Mouse (Mus musculus) kidney, postnatal 0 days (tissue): ENCODE results near the gene Col23a1. TPM values are rescaled to one million over a fixed set of nuclear protein-coding genes. Genes with fewer than 3 reads are reported as not detected.

Source experiments
- ATAC-seq: fragments of 200-750 bp; cut with Nextera tagmentation; replicated peaks from 2 replicates; pipeline ENCODE4 v1.8.0; 2017; ENCODE audit warnings: low read depth, moderate number of reproducible peaks, moderate TSS enrichment, moderate library complexity; ENCODE audit not compliant: low FRiP score
- DNase-seq: peaks from one replicate; pipeline ENCODE4 v3.0.0-alpha.2; 2016; ENCODE audit warnings: low spot score
- H3K27ac ChIP-seq: fragments of 300-500 bp; sonication (generic); 2 replicates; pipeline ENCODE4 v1.5.1; 2014; ENCODE audit warnings: mild to moderate bottlenecking
- H3K27me3 ChIP-seq: fragments of 300-500 bp; sonication (generic); 2 replicates; pipeline ENCODE4 v1.6.1; 2014; ENCODE audit warnings: low read length, mixed read lengths; ENCODE audit not compliant: insufficient read depth
- H3K36me3 ChIP-seq: fragments of 300-500 bp; sonication (generic); 2 replicates; pipeline ENCODE4 v1.6.1; 2014; ENCODE audit warnings: low read length, mixed read lengths; ENCODE audit not compliant: insufficient read depth
- H3K4me1 ChIP-seq: fragments of 300-500 bp; sonication (generic); replicated peaks from 2 replicates; pipeline ENCODE4 v1.6.1; 2014; ENCODE audit warnings: antibody characterized with exemption, low read length, mixed read lengths; ENCODE audit not compliant: insufficient read depth
- H3K4me2 ChIP-seq: fragments of 300-500 bp; sonication (generic); 2 replicates; pipeline ENCODE4 v1.6.1; 2014; ENCODE audit warnings: mild to moderate bottlenecking, low read length, moderate library complexity, mixed read lengths
- H3K4me3 ChIP-seq: fragments of 300-500 bp; sonication (generic); replicated peaks from 2 replicates; pipeline ENCODE4 v1.5.1; 2014; ENCODE audit warnings: low read depth, low read length
- H3K9ac ChIP-seq: fragments of 300-500 bp; sonication (generic); 2 replicates; pipeline ENCODE4 v1.6.1; 2014; ENCODE audit warnings: low read depth, low read length
- H3K9me3 ChIP-seq: fragments of 300-500 bp; sonication (generic); replicated peaks from 2 replicates; pipeline ENCODE4 v1.6.1; 2016; ENCODE audit warnings: low read length, inconsistent platforms, mixed read lengths
- CTCF ChIP-seq: IDR thresholded peaks from 2 replicates; pipeline ENCODE4 v1.5.1; 2016; ENCODE audit warnings: antibody characterized with exemption, low read depth, mild to moderate bottlenecking, moderate library complexity
- whole genome bisulfite sequencing: fragments of 180-500 bp; shearing (Covaris S2); extraction: QIAGEN DNeasy Blood & Tissue Kit; methylation state at CpG from one replicate; pipeline ENCODE4 v1.1.7; 2014; 5-methylcytosine and 5-hydroxymethylcytosine counted together
- polyA plus RNA-seq: library from polyadenylated mRNA; unstranded; fragments of >200 nt; fragmentation: Nextera tagmentation; extraction: Ambion mirVana; gene quantifications from 2 replicates; pipeline ENCODE4 v1.2.1, GENCODE M21; 2015

Gene Col23a1
- polyA plus RNA-seq, 1 experiment from 2014 or later = 6.8 TPM

DNA sequence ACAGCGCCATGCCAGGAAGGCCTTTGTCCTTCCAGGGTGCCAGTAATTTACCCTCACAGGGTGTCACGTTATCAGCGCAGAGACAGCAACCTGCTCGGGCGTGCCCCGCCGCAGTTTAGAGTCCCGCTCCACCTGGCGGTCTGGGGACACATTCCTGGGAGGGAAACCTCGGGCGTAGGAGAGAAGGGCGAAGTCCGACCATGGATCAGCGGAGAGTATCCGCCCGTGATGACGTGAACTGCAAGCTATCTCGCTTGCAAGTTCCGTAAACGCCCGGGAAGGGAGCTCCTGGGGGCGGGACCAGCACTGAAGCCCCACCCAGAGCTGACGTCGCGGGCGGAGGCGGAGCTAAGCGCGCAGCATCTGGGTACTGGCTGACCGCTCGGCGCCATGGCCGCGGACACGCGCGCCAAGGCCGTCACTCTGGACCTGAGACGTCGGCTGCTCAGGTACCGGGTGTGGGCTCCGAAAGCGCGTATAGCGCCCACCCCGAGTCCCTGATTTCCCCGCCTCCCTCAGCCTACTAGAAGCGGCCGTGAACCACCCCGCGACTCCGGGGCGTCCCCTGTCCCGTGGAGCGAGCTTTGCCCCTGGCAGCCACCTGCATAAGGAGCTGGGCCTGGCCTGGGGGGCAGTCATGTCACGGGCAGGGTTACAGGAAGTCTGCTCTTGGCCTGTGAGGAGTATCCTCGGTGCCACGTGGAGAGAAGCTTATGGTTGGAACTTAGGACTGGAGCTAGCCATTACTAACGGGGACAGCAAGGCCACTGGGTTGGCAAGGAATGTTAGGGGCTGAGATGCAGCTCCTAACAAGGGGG lies 294.9 kb downstream of the Col23a1 start, which contains the start of gene Phykpl:
Gene Phykpl (plus strand): TSS at position 327 of the 818 bp plus-strand sequence.
- TF ChIP-seq CTCF = peak; percentile 69
- no peaks in the 10 kb centered on the region for H3K9me3 ChIP-seq
- peak within 1 kb of the TSS; percentile 73 for H3K9ac ChIP-seq
- WGBS = under 1% methylated on average over 59 of the region's 59 CpGs
- ATAC-seq (peak; percentile 91), DNase-seq (peak; percentile 98)
- H3K27me3 ChIP-seq = no peaks in the 10 kb centered on the region
- H3K27ac ChIP-seq = peak within 1 kb of the TSS; percentile 96
- H3K4me3 ChIP-seq = peak within 1 kb of the TSS; percentile 65
- H3K36me3 ChIP-seq = peaks cover 21% of the 10 kb centered on the region; the same call in 1 of the 2 replicates
- peaks cover 11% of the 10 kb centered on the region; the same call in 1 of the 2 replicates for H3K4me1 ChIP-seq
- H3K4me2 ChIP-seq = peak within 1 kb of the TSS; percentile 84

GRCm38 (mm10) chr11:51585608-51586252 lies 296.0 kb downstream of the Col23a1 start:
- Histone ChIP-seq H3K27me3 (no peaks in the 10 kb centered on the region), H3K27ac (peak overlapping the region; percentile 96), H3K9ac (peak overlapping the region; percentile 73; the same call in 1 of the 2 replicates), H3K4me3 (peak overlapping the region; percentile 65), H3K4me1 (peaks cover 11% of the 10 kb centered on the region; the same call in 1 of the 2 replicates), H3K4me2 (peak overlapping the region; percentile 84), H3K36me3 (peaks cover 25% of the 10 kb centered on the region), H3K9me3 (no peaks in the 10 kb centered on the region)
- ATAC-seq (peak; percentile 36), DNase-seq (peak; percentile 18)
- TF ChIP-seq CTCF = no peak
- 38% methylated on average over 8 of the region's 8 CpGs for WGBS

DNA sequence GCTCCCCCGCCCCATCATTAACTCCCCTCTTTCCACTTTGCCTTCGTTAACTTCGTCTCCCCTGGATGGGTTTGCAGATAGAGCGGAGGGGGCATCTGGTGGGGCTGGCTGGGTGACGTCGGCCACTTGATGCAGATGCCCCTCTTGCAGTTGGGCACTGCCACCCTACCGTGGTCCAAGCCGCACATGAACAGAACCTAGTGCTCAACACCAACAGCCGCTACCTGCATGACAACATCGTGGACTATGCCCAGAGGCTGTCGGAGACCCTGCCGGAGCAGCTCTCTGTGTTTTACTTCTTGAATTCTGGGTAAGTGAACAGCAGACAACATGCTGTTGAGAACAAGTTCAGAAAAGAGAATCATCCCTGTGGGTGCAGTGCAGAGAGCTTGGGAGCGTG lies 296.7 kb downstream of the Col23a1 start:
- no peak overlapping the region for H3K4me2 ChIP-seq
- H3K27me3 ChIP-seq = no peaks in the 10 kb centered on the region
- no peaks in the 10 kb centered on the region for H3K9me3 ChIP-seq
- no peak overlapping the region for H3K27ac ChIP-seq
- no peak for TF ChIP-seq CTCF
- DNase-seq (no peak), ATAC-seq (no peak)
- no peak overlapping the region for H3K4me3 ChIP-seq
- H3K9ac ChIP-seq = no peak overlapping the region
- 88% methylated on average over 13 of the region's 13 CpGs for WGBS
- H3K4me1 ChIP-seq = peaks cover 11% of the 10 kb centered on the region; the same call in 1 of the 2 replicates
- peaks cover 28% of the 10 kb centered on the region for H3K36me3 ChIP-seq

DNA sequence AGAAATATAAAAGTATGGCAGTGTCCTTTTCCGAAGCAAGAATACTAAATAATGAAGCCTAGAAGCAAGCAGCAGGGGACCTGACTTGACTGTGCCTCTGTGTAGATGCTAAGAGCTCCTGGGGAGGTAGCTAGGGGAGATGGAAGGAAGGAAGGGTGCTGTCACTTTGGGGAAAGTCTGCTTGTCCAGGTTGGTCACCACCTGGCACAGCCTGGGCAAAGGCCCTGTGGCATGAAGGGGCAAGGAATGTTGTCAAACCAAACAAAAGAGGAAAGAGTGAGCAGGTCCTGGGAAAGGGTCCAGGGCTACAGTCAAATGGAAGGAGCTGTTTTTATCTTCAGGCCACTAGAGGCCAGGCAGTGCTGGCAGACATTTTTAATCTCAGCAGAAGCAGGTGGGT lies 297.3 kb downstream of the Col23a1 start:
- no peak for DNase-seq
- peaks cover 11% of the 10 kb centered on the region; the same call in 1 of the 2 replicates for H3K4me1 ChIP-seq
- no peak for TF ChIP-seq CTCF
- no peak overlapping the region for H3K4me2 ChIP-seq
- ATAC-seq = no peak
- 90% methylated on average over 1 of the region's 1 CpGs for WGBS
- no peaks in the 10 kb centered on the region for H3K27me3 ChIP-seq
- peaks cover 34% of the 10 kb centered on the region for H3K36me3 ChIP-seq
- no peak overlapping the region for H3K4me3 ChIP-seq
- H3K9ac ChIP-seq = no peak overlapping the region
- no peak overlapping the region for H3K27ac ChIP-seq
- no peaks in the 10 kb centered on the region for H3K9me3 ChIP-seq

DNA sequence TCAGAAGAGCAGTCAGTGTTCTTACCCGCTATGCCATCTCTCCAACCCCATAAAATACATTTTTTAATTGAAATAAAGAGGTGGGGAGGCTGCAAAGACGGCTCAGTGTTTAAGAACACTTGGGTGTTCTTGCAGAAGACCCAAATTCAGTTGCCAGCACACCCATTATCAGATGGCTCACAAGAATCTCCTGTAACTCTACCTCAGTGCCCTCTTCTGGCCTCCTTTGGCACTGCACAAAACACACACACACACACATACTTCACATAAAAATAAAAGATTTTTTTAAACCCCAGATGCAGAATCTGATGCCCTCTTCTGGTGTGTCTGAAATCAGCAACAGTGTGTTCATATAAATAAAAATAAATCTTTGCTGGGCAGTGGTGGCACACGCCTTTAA lies 299.1 kb downstream of the Col23a1 start:
- DNase-seq (no peak), ATAC-seq (no peak)
- Histone ChIP-seq H3K9me3 (no peaks in the 10 kb centered on the region), H3K36me3 (peaks cover 50% of the 10 kb centered on the region), H3K4me3 (no peak overlapping the region), H3K9ac (no peak overlapping the region), H3K27me3 (no peaks in the 10 kb centered on the region), H3K4me2 (no peak overlapping the region), H3K27ac (no peak overlapping the region), H3K4me1 (peaks cover 11% of the 10 kb centered on the region; the same call in 1 of the 2 replicates)
- peak; percentile 8; the same call in 1 of the 2 replicates for TF ChIP-seq CTCF
- 97% methylated on average over 3 of the region's 3 CpGs for whole genome bisulfite sequencing

GRCm38 (mm10) chr11:51590002-51590401 lies 300.3 kb downstream of the Col23a1 start:
- Histone ChIP-seq H3K36me3 (peaks cover 59% of the 10 kb centered on the region), H3K9me3 (no peaks in the 10 kb centered on the region), H3K27me3 (no peaks in the 10 kb centered on the region), H3K4me1 (peaks cover 6% of the 10 kb centered on the region; the same call in 1 of the 2 replicates), H3K27ac (no peak overlapping the region), H3K9ac (no peak overlapping the region), H3K4me2 (no peak overlapping the region), H3K4me3 (no peak overlapping the region)
- ATAC-seq = no peak
- DNase-seq = no peak
- TF ChIP-seq CTCF = no peak
